Mouse (Mus musculus) hindbrain, embryonic 14.5 days (tissue): ENCODE measurements around the gene Lmbrd2. TPM values are rescaled to one million over a fixed set of nuclear protein-coding genes. Genes with fewer than 3 reads are reported as not detected.

Source experiments
- ATAC-seq: fragments of 200-750 bp; cut with Nextera tagmentation; 2 replicates; pipeline ENCODE4 v1.8.0; 2017; ENCODE audit warnings: moderate number of reproducible peaks, mild to moderate bottlenecking, moderate TSS enrichment, moderate library complexity; ENCODE audit not compliant: low FRiP score
- DNase-seq: peaks from one replicate; pipeline ENCODE4 v3.0.0-alpha.2; 2015; ENCODE audit warnings: low spot score
- H3K27ac ChIP-seq: fragments of 300-500 bp; sonication (generic); 2 replicates; pipeline ENCODE4 v1.5.1; 2014; ENCODE audit warnings: mild to moderate bottlenecking, moderate library complexity
- H3K27me3 ChIP-seq: fragments of 300-500 bp; sonication (generic); 2 replicates; pipeline ENCODE4 v1.6.1; 2014; ENCODE audit warnings: mild to moderate bottlenecking, low read length, mixed read lengths; ENCODE audit not compliant: control insufficient read depth, insufficient read depth
- H3K36me3 ChIP-seq: fragments of 300-500 bp; sonication (generic); replicated peaks from 2 replicates; pipeline ENCODE4 v1.6.1; 2014; ENCODE audit not compliant: control insufficient read depth, insufficient read depth
- H3K4me1 ChIP-seq: fragments of 300-500 bp; sonication (generic); replicated peaks from 2 replicates; pipeline ENCODE4 v1.6.1; 2014; ENCODE audit warnings: antibody characterized with exemption, low read length, mixed read lengths; ENCODE audit not compliant: control insufficient read depth, insufficient read depth
- H3K4me2 ChIP-seq: fragments of 300-500 bp; sonication (generic); replicated peaks from 2 replicates; pipeline ENCODE4 v1.6.1; 2014; ENCODE audit warnings: mild to moderate bottlenecking, moderate library complexity
- H3K4me3 ChIP-seq: fragments of 300-500 bp; sonication (generic); replicated peaks from 2 replicates; pipeline ENCODE4 v1.5.1; 2014; ENCODE audit warnings: mild to moderate bottlenecking, low read length
- H3K9ac ChIP-seq: fragments of 300-500 bp; sonication (generic); 2 replicates; pipeline ENCODE4 v1.6.1; 2014
- H3K9me3 ChIP-seq: fragments of 300-500 bp; sonication (generic); 2 replicates; pipeline ENCODE4 v1.6.1; 2016; ENCODE audit warnings: low read length; ENCODE audit not compliant: control insufficient read depth
- WGBS: fragments of 180-500 bp; shearing (Covaris S2); extraction: QIAGEN DNeasy Blood & Tissue Kit; methylation state at CpG from one replicate; pipeline ENCODE4 v1.1.7; 2014; 5-methylcytosine and 5-hydroxymethylcytosine counted together
- polyA plus RNA-seq: library from polyadenylated mRNA; unstranded; fragments of >200 nt; fragmentation: Nextera tagmentation; extraction: Ambion mirVana; gene quantifications from 2 replicates; pipeline ENCODE4 v1.2.1, GENCODE M21; 2014

Lmbrd2 gene
- 7.6 and 8.5 TPM in 2 replicates for polyA plus RNA-seq

GRCm38 (mm10) chr15:9140252-9140680 lies at the start of gene Lmbrd2:
TSS of gene Lmbrd2 (plus strand) at chr15:9140550.
- Histone ChIP-seq H3K9me3 (no peaks in the 10 kb centered on the region), H3K4me1 (peaks cover 15% of the 10 kb centered on the region), H3K27me3 (no peaks in the 10 kb centered on the region), H3K36me3 (peaks cover 25% of the 10 kb centered on the region), H3K9ac (peak within 1 kb of the TSS; percentile 75), H3K4me2 (peak within 1 kb of the TSS; percentile 82), H3K4me3 (peak within 1 kb of the TSS; percentile 65), H3K27ac (peak within 1 kb of the TSS; percentile 69)
- DNase-seq, result peak; percentile 98
- ATAC-seq, result peak; percentile 99
- WGBS, result under 1% methylated on average over 34 of the region's 34 CpGs

GRCm38 (mm10) chr15:9090662-9091061 lies 49.7 kb upstream of the Lmbrd2 start:
- Histone ChIP-seq H3K4me3 (no peak overlapping the region), H3K4me1 (no peaks in the 10 kb centered on the region), H3K4me2 (no peak overlapping the region), H3K9ac (no peak overlapping the region), H3K27ac (no peak overlapping the region), H3K27me3 (no peaks in the 10 kb centered on the region), H3K9me3 (no peaks in the 10 kb centered on the region), H3K36me3 (peaks cover 29% of the 10 kb centered on the region)
- WGBS, result 96% methylated on average over 5 of the region's 5 CpGs
- ATAC-seq (no peak), DNase-seq (no peak)

GRCm38 (mm10) chr15:9093598-9094365 lies 46.6 kb upstream of the Lmbrd2 start:
- peak overlapping the region; percentile 13 for H3K4me2 ChIP-seq
- no peak overlapping the region for H3K9ac ChIP-seq
- H3K27me3 ChIP-seq, result no peaks in the 10 kb centered on the region
- no peaks in the 10 kb centered on the region for H3K4me1 ChIP-seq
- no peak overlapping the region for H3K4me3 ChIP-seq
- no peaks in the 10 kb centered on the region for H3K9me3 ChIP-seq
- no peak overlapping the region for H3K27ac ChIP-seq
- peaks cover 45% of the 10 kb centered on the region for H3K36me3 ChIP-seq
- DNase-seq, result no peak
- 81% methylated on average over 11 of the region's 11 CpGs for WGBS
- ATAC-seq, result no peak

DNA sequence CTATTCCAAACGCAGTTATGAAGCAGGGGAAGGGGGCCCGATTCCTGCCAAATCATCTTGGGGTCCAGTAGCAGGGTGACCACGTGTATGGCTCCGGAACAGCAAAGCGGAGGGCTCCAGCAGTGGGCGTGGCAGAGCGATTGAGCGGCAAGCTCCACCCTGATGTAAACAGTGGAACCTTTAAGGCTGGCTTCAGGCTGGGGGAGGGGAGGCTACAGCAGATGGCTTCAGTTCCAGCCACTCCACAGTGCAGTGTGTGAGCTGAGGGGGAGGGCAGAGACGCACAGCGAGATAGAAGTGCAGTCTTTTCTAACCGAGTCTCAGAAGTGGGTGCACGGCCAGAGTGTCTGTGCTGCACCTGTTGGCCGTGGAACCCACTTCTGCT lies 46.0 kb upstream of the Lmbrd2 start:
- H3K9me3 ChIP-seq, result no peaks in the 10 kb centered on the region

GRCm38 (mm10) chr15:9096865-9097264 lies 43.5 kb upstream of the Lmbrd2 start:
- Histone ChIP-seq H3K27ac (no peak overlapping the region), H3K9ac (no peak overlapping the region), H3K27me3 (no peaks in the 10 kb centered on the region), H3K9me3 (no peaks in the 10 kb centered on the region), H3K36me3 (peaks cover 61% of the 10 kb centered on the region), H3K4me2 (no peak overlapping the region), H3K4me3 (no peak overlapping the region), H3K4me1 (no peaks in the 10 kb centered on the region)
- no peak for DNase-seq
- 88% methylated on average over 4 of the region's 4 CpGs for WGBS
- ATAC-seq, result no peak

More for the DNA sequence above, 46.0 kb upstream of the Lmbrd2 start:
- no peak overlapping the region for H3K9ac ChIP-seq
- peak overlapping the region; percentile 13 for H3K4me2 ChIP-seq
- no peak overlapping the region for H3K4me3 ChIP-seq
- ATAC-seq, result peak; percentile 79; the same call in 1 of the 2 replicates
- 21% methylated on average over 13 of the region's 13 CpGs for WGBS
- H3K27me3 ChIP-seq, result no peaks in the 10 kb centered on the region
- H3K27ac ChIP-seq, result no peak overlapping the region
- H3K36me3 ChIP-seq, result peaks cover 50% of the 10 kb centered on the region
- DNase-seq, result peak; percentile 38
- no peaks in the 10 kb centered on the region for H3K4me1 ChIP-seq

GRCm38 (mm10) chr15:9100446-9101077 lies 39.8 kb upstream of the Lmbrd2 start:
- peak; percentile 79; the same call in 1 of the 2 replicates for ATAC-seq
- WGBS, result 69% methylated on average over 10 of the region's 10 CpGs
- Histone ChIP-seq H3K4me3 (no peak overlapping the region), H3K4me2 (no peak overlapping the region), H3K9me3 (no peaks in the 10 kb centered on the region), H3K9ac (no peak overlapping the region), H3K27me3 (no peaks in the 10 kb centered on the region), H3K27ac (no peak overlapping the region), H3K4me1 (no peaks in the 10 kb centered on the region), H3K36me3 (peaks cover 69% of the 10 kb centered on the region)
- no peak for DNase-seq

- no peak overlapping the region for H3K9ac ChIP-seq
- no peak overlapping the region for H3K4me3 ChIP-seq
- no peak overlapping the region for H3K27ac ChIP-seq
- no peaks in the 10 kb centered on the region for H3K27me3 ChIP-seq
- H3K36me3 ChIP-seq, result peaks cover 57% of the 10 kb centered on the region
- ATAC-seq (no peak), DNase-seq (no peak)
- H3K4me2 ChIP-seq, result no peak overlapping the region
- no peaks in the 10 kb centered on the region for H3K9me3 ChIP-seq
- H3K4me1 ChIP-seq, result no peaks in the 10 kb centered on the region
- 79% methylated on average over 13 of the region's 13 CpGs for WGBS
These were observed 33.9 kb upstream of the Lmbrd2 start for GRCm38 (mm10) chr15:9106303-9107074.

- DNase-seq, result no peak
- 0 out of 2 replicates have a peak, but pooled peaks have one; percentile 8 for ATAC-seq
- no peaks in the 10 kb centered on the region for H3K4me1 ChIP-seq
- no peaks in the 10 kb centered on the region for H3K9me3 ChIP-seq
- no peak overlapping the region for H3K27ac ChIP-seq
- H3K27me3 ChIP-seq, result no peaks in the 10 kb centered on the region
- 86% methylated on average over 6 of the region's 6 CpGs for WGBS
- no peak overlapping the region for H3K4me3 ChIP-seq
- H3K4me2 ChIP-seq, result no peak overlapping the region
- peaks cover 65% of the 10 kb centered on the region for H3K36me3 ChIP-seq
- no peak overlapping the region for H3K9ac ChIP-seq
These were observed 29.6 kb upstream of the Lmbrd2 start for GRCm38 (mm10) chr15:9110526-9111347.
